Mouse (Mus musculus): ENCODE results near the gene Shank1. TPM values are rescaled to one million over a fixed set of nuclear protein-coding genes. Genes with fewer than 3 reads are reported as not detected.

Shank1 gene
- polyA plus RNA-seq, 1 experiment: 5.5 TPM

GRCm38 (mm10) chr7:44385720-44386119 lies 75.7 kb downstream of the Shank1 start, which contains the start of gene 1700008O03Rik:
1700008O03Rik (minus strand) TSS chr7:44385820.
- Histone ChIP-seq H3K4me1 (ENCODE audit: control insufficient read depth, insufficient read depth, low read length) (peaks cover 7% of the 10 kb centered on the region), H3K27me3 (ENCODE audit: control insufficient read depth, insufficient read depth, low read length) (no peaks in the 10 kb centered on the region), H3K4me3 (ENCODE audit: control insufficient read depth, low read depth, low read length) (peak within 1 kb of the TSS; percentile 1), H3K27ac (ENCODE audit: control insufficient read depth, insufficient read depth, low read depth, low read length) (no peak within 1 kb of the TSS), H3K36me3 (ENCODE audit: control insufficient read depth, insufficient read depth, low read length) (no peaks in the 10 kb centered on the region)
- TF ChIP-seq POLR2A (IDR thresholded peaks at IDR 0.05; ENCODE audit: control insufficient read depth, low read depth, low read length) (no peak), CTCF (IDR thresholded peaks at IDR 0.05; ENCODE audit: control insufficient read depth, insufficient read depth, insufficient replicate concordance, low read depth, low read length) (no peak)

GRCm38 (mm10) chr7:44391831-44392230 lies 81.8 kb downstream of the Shank1 start:
- Histone ChIP-seq H3K27me3 (ENCODE audit: control insufficient read depth, insufficient read depth, low read length) (no peaks in the 10 kb centered on the region), H3K4me3 (ENCODE audit: control insufficient read depth, low read depth, low read length) (no peak overlapping the region), H3K4me1 (ENCODE audit: control insufficient read depth, insufficient read depth, low read length) (peaks cover 11% of the 10 kb centered on the region), H3K27ac (ENCODE audit: control insufficient read depth, insufficient read depth, low read depth, low read length) (no peak overlapping the region), H3K36me3 (ENCODE audit: control insufficient read depth, insufficient read depth, low read length) (no peaks in the 10 kb centered on the region)
- TF ChIP-seq POLR2A (IDR thresholded peaks at IDR 0.05; ENCODE audit: control insufficient read depth, low read depth, low read length) (no peak), CTCF (IDR thresholded peaks at IDR 0.05; ENCODE audit: control insufficient read depth, insufficient read depth, insufficient replicate concordance, low read depth, low read length) (no peak)

GRCm38 (mm10) chr7:44392341-44392740 lies 82.3 kb downstream of the Shank1 start:
- TF ChIP-seq POLR2A (IDR thresholded peaks at IDR 0.05; ENCODE audit: control insufficient read depth, low read depth, low read length) (no peak), CTCF (IDR thresholded peaks at IDR 0.05; ENCODE audit: control insufficient read depth, insufficient read depth, insufficient replicate concordance, low read depth, low read length) (no peak)
- H3K27ac ChIP-seq (ENCODE audit: control insufficient read depth, insufficient read depth, low read depth, low read length): no peak overlapping the region
- no peaks in the 10 kb centered on the region for H3K27me3 ChIP-seq (ENCODE audit: control insufficient read depth, insufficient read depth, low read length)
- peaks cover 11% of the 10 kb centered on the region for H3K4me1 ChIP-seq (ENCODE audit: control insufficient read depth, insufficient read depth, low read length)
- H3K36me3 ChIP-seq (ENCODE audit: control insufficient read depth, insufficient read depth, low read length): no peaks in the 10 kb centered on the region
- H3K4me3 ChIP-seq (ENCODE audit: control insufficient read depth, low read depth, low read length): no peak overlapping the region

GRCm38 (mm10) chr7:44393284-44393683 lies 83.2 kb downstream of the Shank1 start:
- Histone ChIP-seq H3K27ac (ENCODE audit: control insufficient read depth, insufficient read depth, low read depth, low read length) (no peak overlapping the region), H3K27me3 (ENCODE audit: control insufficient read depth, insufficient read depth, low read length) (no peaks in the 10 kb centered on the region), H3K4me1 (ENCODE audit: control insufficient read depth, insufficient read depth, low read length) (peaks cover 11% of the 10 kb centered on the region), H3K36me3 (ENCODE audit: control insufficient read depth, insufficient read depth, low read length) (no peaks in the 10 kb centered on the region), H3K4me3 (ENCODE audit: control insufficient read depth, low read depth, low read length) (no peak overlapping the region)
- no peak for TF ChIP-seq CTCF (IDR thresholded peaks at IDR 0.05; ENCODE audit: control insufficient read depth, insufficient read depth, insufficient replicate concordance, low read depth, low read length)
- no peak for TF ChIP-seq POLR2A (IDR thresholded peaks at IDR 0.05; ENCODE audit: control insufficient read depth, low read depth, low read length)

GRCm38 (mm10) chr7:44398570-44398969 lies 88.5 kb downstream of the Shank1 start:
- H3K27ac ChIP-seq (ENCODE audit: control insufficient read depth, insufficient read depth, low read depth, low read length): no peak overlapping the region
- no peaks in the 10 kb centered on the region for H3K27me3 ChIP-seq (ENCODE audit: control insufficient read depth, insufficient read depth, low read length)
- no peaks in the 10 kb centered on the region for H3K36me3 ChIP-seq (ENCODE audit: control insufficient read depth, insufficient read depth, low read length)
- peaks cover 11% of the 10 kb centered on the region for H3K4me1 ChIP-seq (ENCODE audit: control insufficient read depth, insufficient read depth, low read length)
- peak; percentile 14; the same call in 1 of the 2 replicates for TF ChIP-seq CTCF (IDR thresholded peaks at IDR 0.05; ENCODE audit: control insufficient read depth, insufficient read depth, insufficient replicate concordance, low read depth, low read length)
- TF ChIP-seq POLR2A (IDR thresholded peaks at IDR 0.05; ENCODE audit: control insufficient read depth, low read depth, low read length): no peak
- no peak overlapping the region for H3K4me3 ChIP-seq (ENCODE audit: control insufficient read depth, low read depth, low read length)

- Histone ChIP-seq H3K36me3 (ENCODE audit: control insufficient read depth, insufficient read depth, low read length) (no peaks in the 10 kb centered on the region), H3K27ac (ENCODE audit: control insufficient read depth, insufficient read depth, low read depth, low read length) (no peak overlapping the region), H3K4me3 (ENCODE audit: control insufficient read depth, low read depth, low read length) (no peak overlapping the region), H3K27me3 (ENCODE audit: control insufficient read depth, insufficient read depth, low read length) (no peaks in the 10 kb centered on the region), H3K4me1 (ENCODE audit: control insufficient read depth, insufficient read depth, low read length) (peaks cover 4% of the 10 kb centered on the region)
- no peak for TF ChIP-seq CTCF (IDR thresholded peaks at IDR 0.05; ENCODE audit: control insufficient read depth, insufficient read depth, insufficient replicate concordance, low read depth, low read length)
- TF ChIP-seq POLR2A (IDR thresholded peaks at IDR 0.05; ENCODE audit: control insufficient read depth, low read depth, low read length): no peak
Observed at GRCm38 (mm10) chr7:44401673-44402072, 91.6 kb downstream of the Shank1 start.

GRCm38 (mm10) chr7:44405346-44406014 lies 95.4 kb downstream of the Shank1 start:
- H3K27ac ChIP-seq (ENCODE audit: control insufficient read depth, insufficient read depth, low read depth, low read length): 0 out of 2 replicates have a peak overlapping the region, but pooled peaks have one; percentile 34
- no peaks in the 10 kb centered on the region for H3K27me3 ChIP-seq (ENCODE audit: control insufficient read depth, insufficient read depth, low read length)
- H3K4me3 ChIP-seq (ENCODE audit: control insufficient read depth, low read depth, low read length): peak overlapping the region; percentile 83
- peaks cover 4% of the 10 kb centered on the region for H3K4me1 ChIP-seq (ENCODE audit: control insufficient read depth, insufficient read depth, low read length)
- peak; percentile 56; the same call in 1 of the 2 replicates for TF ChIP-seq POLR2A (IDR thresholded peaks at IDR 0.05; ENCODE audit: control insufficient read depth, low read depth, low read length)
- TF ChIP-seq CTCF (IDR thresholded peaks at IDR 0.05; ENCODE audit: control insufficient read depth, insufficient read depth, insufficient replicate concordance, low read depth, low read length): no peak
- H3K36me3 ChIP-seq (ENCODE audit: control insufficient read depth, insufficient read depth, low read length): no peaks in the 10 kb centered on the region

Measured in testis, adult 2 months (tissue).